Mouse (Mus musculus): ENCODE measurements around the gene Slc7a1. TPM values are rescaled to one million over a fixed set of nuclear protein-coding genes. Genes with fewer than 3 reads are reported as not detected.

Gene Slc7a1
- polyA plus RNA-seq, 1 experiment from 2014 or later = 10.7 TPM

GRCm38 (mm10) chr5:148389007-148389970 lies 10.4 kb downstream of the Slc7a1 start:
- H3K9me3 ChIP-seq = no peaks in the 10 kb centered on the region
- H3K27ac ChIP-seq = no peak overlapping the region
- H3K4me2 ChIP-seq (replicated peaks) = no peak overlapping the region
- WGBS = 92% methylated on average over 15 of the region's 15 CpGs
- H3K9ac ChIP-seq = no peak overlapping the region
- H3K27me3 ChIP-seq = no peaks in the 10 kb centered on the region
- H3K4me3 ChIP-seq = no peak overlapping the region
- no peak for ATAC-seq (ENCODE audit: insufficient number of reproducible peaks, insufficient read depth, low FRiP score, low TSS enrichment)
- peaks cover 6% of the 10 kb centered on the region; the same call in 1 of the 2 replicates for H3K4me1 ChIP-seq
- H3K36me3 ChIP-seq = no peaks in the 10 kb centered on the region

DNA sequence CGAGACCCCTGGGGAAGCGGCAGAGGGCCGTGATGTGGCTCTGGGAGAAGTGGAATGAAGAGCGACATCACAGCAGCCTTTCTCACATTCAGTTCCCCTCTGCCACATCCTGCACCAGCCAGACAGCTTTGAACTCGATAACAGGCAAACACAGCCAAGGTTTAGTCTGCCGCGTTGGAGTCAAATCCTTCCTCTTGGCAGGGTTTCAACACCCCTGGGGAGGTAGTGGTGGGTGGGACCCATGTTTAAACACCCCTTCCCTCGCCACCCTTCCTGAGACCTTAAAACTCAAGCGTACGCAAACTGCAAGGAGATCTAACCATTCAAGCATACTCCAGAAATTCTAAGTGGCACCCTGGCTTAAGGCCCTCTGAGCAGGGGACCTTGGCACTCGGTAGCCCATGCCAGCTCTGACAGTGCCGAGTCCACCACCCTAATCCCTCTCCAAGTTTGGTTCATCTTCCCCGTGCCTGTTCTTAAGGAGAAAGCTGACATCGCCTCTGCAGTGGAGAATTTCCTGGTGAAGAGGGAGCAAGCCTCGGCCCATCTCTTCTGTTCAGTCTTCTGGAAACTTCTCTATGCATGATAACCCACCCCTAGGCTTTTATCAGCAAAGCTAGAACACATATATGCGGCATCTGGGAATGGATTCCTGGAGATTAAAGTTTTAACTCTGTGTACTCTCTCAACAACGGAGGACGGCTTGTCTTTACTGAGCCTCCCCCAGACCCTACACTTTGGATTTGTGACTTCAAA lies 11.3 kb downstream of the Slc7a1 start:
- H3K36me3 ChIP-seq = no peaks in the 10 kb centered on the region

DNA sequence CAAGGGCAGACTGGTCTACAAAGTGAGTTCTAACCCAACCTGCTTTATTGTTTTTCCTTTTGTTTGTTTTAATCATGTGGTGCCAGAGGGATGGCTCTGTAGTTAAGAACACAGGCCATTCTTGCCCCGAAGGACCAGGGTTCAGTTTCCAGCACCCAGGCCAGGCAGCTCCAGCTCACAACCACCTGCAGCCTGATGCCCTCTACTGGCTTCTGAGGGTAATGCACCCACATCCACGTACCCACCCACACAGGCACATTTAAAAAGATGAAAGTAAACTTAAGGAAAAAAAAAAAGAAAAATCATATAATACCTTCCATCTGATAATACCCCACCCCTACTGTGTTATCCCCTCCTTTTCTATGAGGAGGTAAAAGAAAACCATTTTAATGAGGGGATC lies 11.9 kb downstream of the Slc7a1 start:
- Histone ChIP-seq H3K9ac (no peak overlapping the region), H3K36me3 (no peaks in the 10 kb centered on the region), H3K27ac (no peak overlapping the region), H3K4me1 (peaks cover 12% of the 10 kb centered on the region; the same call in 1 of the 2 replicates), H3K4me3 (no peak overlapping the region), H3K27me3 (no peaks in the 10 kb centered on the region), H3K9me3 (no peaks in the 10 kb centered on the region), H3K4me2 (replicated peaks) (no peak overlapping the region)
- WGBS = 98% methylated on average over 2 of the region's 2 CpGs
- no peak for ATAC-seq (ENCODE audit: insufficient number of reproducible peaks, insufficient read depth, low FRiP score, low TSS enrichment)

More for the DNA sequence above, 11.3 kb downstream of the Slc7a1 start:
- H3K9ac ChIP-seq = no peak overlapping the region
- 87% methylated on average over 18 of the region's 18 CpGs for WGBS
- H3K27me3 ChIP-seq = no peaks in the 10 kb centered on the region
- H3K9me3 ChIP-seq = no peaks in the 10 kb centered on the region
- H3K4me3 ChIP-seq = no peak overlapping the region
- H3K4me2 ChIP-seq (replicated peaks) = no peak overlapping the region
- H3K4me1 ChIP-seq = peaks cover 12% of the 10 kb centered on the region; the same call in 1 of the 2 replicates
- ATAC-seq (ENCODE audit: insufficient number of reproducible peaks, insufficient read depth, low FRiP score, low TSS enrichment) = no peak
- no peak overlapping the region for H3K27ac ChIP-seq

- Histone ChIP-seq H3K27me3 (no peaks in the 10 kb centered on the region), H3K4me3 (no peak overlapping the region), H3K9ac (no peak overlapping the region), H3K27ac (no peak overlapping the region), H3K4me2 (replicated peaks) (no peak overlapping the region), H3K9me3 (no peaks in the 10 kb centered on the region), H3K4me1 (peaks cover 12% of the 10 kb centered on the region; the same call in 1 of the 2 replicates), H3K36me3 (no peaks in the 10 kb centered on the region)
- WGBS = 83% methylated on average over 9 of the region's 9 CpGs
- ATAC-seq (ENCODE audit: insufficient number of reproducible peaks, insufficient read depth, low FRiP score, low TSS enrichment) = no peak
Observed at GRCm38 (mm10) chr5:148386471-148386870, 13.2 kb downstream of the Slc7a1 start.

- Histone ChIP-seq H3K27me3 (no peaks in the 10 kb centered on the region), H3K4me1 (peaks cover 12% of the 10 kb centered on the region; the same call in 1 of the 2 replicates), H3K4me3 (no peak overlapping the region), H3K4me2 (replicated peaks) (no peak overlapping the region), H3K36me3 (no peaks in the 10 kb centered on the region), H3K27ac (no peak overlapping the region), H3K9me3 (no peaks in the 10 kb centered on the region), H3K9ac (no peak overlapping the region)
- no peak for ATAC-seq (ENCODE audit: insufficient number of reproducible peaks, insufficient read depth, low FRiP score, low TSS enrichment)
- 78% methylated on average over 9 of the region's 9 CpGs for WGBS
Observed at GRCm38 (mm10) chr5:148384501-148385055, 15.1 kb downstream of the Slc7a1 start.

GRCm38 (mm10) chr5:148383841-148384500 lies 15.7 kb downstream of the Slc7a1 start:
- H3K4me2 ChIP-seq (replicated peaks) = no peak overlapping the region

DNA sequence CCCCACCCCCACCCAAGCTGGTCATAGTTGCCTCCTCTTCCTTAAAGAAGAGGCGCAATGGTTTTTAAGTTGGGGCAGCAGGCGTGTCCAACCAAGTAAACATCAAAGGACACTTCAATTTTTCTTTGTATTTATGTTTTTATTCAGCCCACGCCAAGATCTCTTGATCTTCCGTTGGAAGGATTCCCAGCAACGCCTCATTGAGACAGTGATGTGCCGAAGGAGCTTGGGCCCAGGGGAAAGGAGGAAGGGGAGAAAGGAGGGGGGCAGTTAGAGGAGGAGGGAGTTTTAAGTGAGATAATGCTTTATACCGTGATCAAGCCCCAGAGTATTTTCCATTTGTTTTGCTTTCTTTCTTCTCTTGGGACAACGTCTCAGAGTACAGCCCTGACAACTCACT lies 18.6 kb downstream of the Slc7a1 start:
- Histone ChIP-seq H3K4me1 (peaks cover 12% of the 10 kb centered on the region; the same call in 1 of the 2 replicates), H3K9ac (no peak overlapping the region), H3K27ac (no peak overlapping the region), H3K36me3 (no peaks in the 10 kb centered on the region), H3K4me3 (no peak overlapping the region), H3K27me3 (no peaks in the 10 kb centered on the region), H3K9me3 (0 out of 2 replicates have a peak, but pooled peaks cover 5% of the 10 kb centered on the region), H3K4me2 (replicated peaks) (no peak overlapping the region)
- 82% methylated on average over 8 of the region's 8 CpGs for WGBS
- ATAC-seq (ENCODE audit: insufficient number of reproducible peaks, insufficient read depth, low FRiP score, low TSS enrichment) = no peak

More at GRCm38 (mm10) chr5:148383841-148384500, 15.7 kb downstream of the Slc7a1 start:
- WGBS = 65% methylated on average over 14 of the region's 14 CpGs
- no peaks in the 10 kb centered on the region for H3K27me3 ChIP-seq
- H3K4me1 ChIP-seq = peaks cover 12% of the 10 kb centered on the region; the same call in 1 of the 2 replicates
- H3K36me3 ChIP-seq = no peaks in the 10 kb centered on the region
- no peak overlapping the region for H3K4me3 ChIP-seq
- H3K27ac ChIP-seq = no peak overlapping the region
- ATAC-seq (ENCODE audit: insufficient number of reproducible peaks, insufficient read depth, low FRiP score, low TSS enrichment) = no peak; the same call in 1 of the 2 replicates
- no peaks in the 10 kb centered on the region for H3K9me3 ChIP-seq
- no peak overlapping the region for H3K9ac ChIP-seq

DNA sequence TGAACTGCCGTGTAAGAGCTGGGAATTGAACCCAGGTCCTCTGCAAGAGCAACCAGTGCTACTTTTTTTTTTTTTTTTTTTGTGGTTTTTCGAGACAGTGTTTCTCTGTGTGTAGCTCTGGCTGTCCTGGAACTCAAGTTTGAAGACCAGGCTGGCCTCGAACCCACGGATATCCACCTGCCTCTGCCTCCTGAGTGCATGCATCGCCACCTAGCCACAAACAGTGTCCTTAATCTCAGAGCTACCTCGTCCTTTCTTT lies 19.5 kb downstream of the Slc7a1 start:
- Histone ChIP-seq H3K9ac (no peak overlapping the region), H3K36me3 (no peaks in the 10 kb centered on the region), H3K4me1 (peaks cover 12% of the 10 kb centered on the region; the same call in 1 of the 2 replicates), H3K9me3 (0 out of 2 replicates have a peak, but pooled peaks cover 8% of the 10 kb centered on the region), H3K27ac (no peak overlapping the region), H3K4me2 (replicated peaks) (no peak overlapping the region), H3K27me3 (no peaks in the 10 kb centered on the region), H3K4me3 (no peak overlapping the region)
- ATAC-seq (ENCODE audit: insufficient number of reproducible peaks, insufficient read depth, low FRiP score, low TSS enrichment) = no peak
- 94% methylated on average over 6 of the region's 6 CpGs for WGBS

DNA sequence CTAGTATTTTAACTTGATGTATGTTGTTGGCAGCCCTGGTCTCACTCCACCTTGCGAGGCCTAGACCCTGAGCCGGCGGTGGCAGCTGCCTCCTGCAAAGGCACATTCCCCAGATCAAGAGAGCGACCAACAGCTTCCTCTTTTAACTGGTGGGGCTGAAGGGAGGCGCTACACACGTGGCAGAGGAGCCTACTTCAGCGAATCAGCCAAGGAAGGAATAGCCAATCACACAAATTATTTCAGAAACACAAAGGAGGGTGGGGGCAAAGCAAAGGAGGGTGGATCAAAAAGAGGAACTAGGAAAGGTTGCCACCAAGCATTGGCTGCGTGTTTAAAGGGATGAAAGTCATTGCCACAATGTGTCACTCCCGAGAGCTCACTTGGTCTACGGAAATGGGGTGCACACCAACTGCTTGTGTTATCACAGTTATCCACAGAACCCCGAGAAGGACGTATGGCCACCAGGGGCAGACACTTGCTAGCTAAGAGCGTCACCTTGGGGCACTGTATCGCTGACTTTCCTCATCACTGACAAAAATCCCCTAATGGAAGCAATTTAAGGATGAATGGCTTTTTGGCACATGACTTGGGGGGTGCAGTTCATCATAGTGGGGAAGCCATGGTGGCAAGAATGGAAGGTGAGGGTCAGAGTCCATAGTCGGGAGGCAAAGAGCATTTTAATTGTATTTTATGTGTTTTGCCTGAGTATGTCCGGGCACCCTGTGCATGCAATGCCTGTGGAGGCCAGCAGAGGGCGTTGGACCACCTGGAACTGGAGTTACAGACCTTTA lies 20.1 kb downstream of the Slc7a1 start:
- H3K4me3 ChIP-seq = no peak overlapping the region
- no peak overlapping the region for H3K9ac ChIP-seq
- no peak for ATAC-seq (ENCODE audit: insufficient number of reproducible peaks, insufficient read depth, low FRiP score, low TSS enrichment)
- 0 out of 2 replicates have a peak, but pooled peaks cover 8% of the 10 kb centered on the region for H3K9me3 ChIP-seq
- no peak overlapping the region for H3K4me2 ChIP-seq (replicated peaks)
- H3K4me1 ChIP-seq = peaks cover 8% of the 10 kb centered on the region; the same call in 1 of the 2 replicates
- 84% methylated on average over 17 of the region's 17 CpGs for WGBS
- no peaks in the 10 kb centered on the region for H3K27me3 ChIP-seq
- no peaks in the 10 kb centered on the region for H3K36me3 ChIP-seq
- H3K27ac ChIP-seq = no peak overlapping the region

- no peak overlapping the region for H3K9ac ChIP-seq
- H3K27me3 ChIP-seq = no peaks in the 10 kb centered on the region
- whole genome bisulfite sequencing = 90% methylated on average over 3 of the region's 3 CpGs
- no peaks in the 10 kb centered on the region for H3K36me3 ChIP-seq
- H3K4me3 ChIP-seq = no peak overlapping the region
- H3K27ac ChIP-seq = no peak overlapping the region
- ATAC-seq (ENCODE audit: insufficient number of reproducible peaks, insufficient read depth, low FRiP score, low TSS enrichment) = no peak
- H3K9me3 ChIP-seq = 0 out of 2 replicates have a peak, but pooled peaks cover 8% of the 10 kb centered on the region
- H3K4me1 ChIP-seq = peaks cover 2% of the 10 kb centered on the region; the same call in 1 of the 2 replicates
- no peak overlapping the region for H3K4me2 ChIP-seq (replicated peaks)
Observed at GRCm38 (mm10) chr5:148378707-148379106, 21.0 kb downstream of the Slc7a1 start.
